Mouse (Mus musculus): ENCODE data around the gene Nol10.

Gene Nol10

DNA sequence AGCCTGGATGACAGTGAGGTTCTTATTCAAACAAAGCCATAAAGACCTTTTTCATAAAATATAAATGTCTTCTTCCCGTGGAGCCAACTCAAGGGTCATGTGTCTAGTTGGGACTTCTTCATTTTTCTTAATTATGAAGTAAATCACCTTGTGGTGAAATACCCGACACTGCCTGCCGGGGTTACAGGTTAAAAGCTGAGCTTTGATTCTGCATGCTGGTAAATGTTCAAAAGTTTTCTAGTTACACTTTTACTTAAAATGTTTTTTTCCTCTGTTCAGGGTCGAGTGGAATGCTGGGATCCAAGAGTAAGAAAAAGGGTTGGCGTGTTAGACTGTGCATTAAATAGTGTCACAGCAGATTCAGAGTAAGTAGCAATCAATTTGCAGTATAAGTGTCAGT, 14.1 kb downstream of the Nol10 start:
- no peak for DNase-seq (ENCODE audit: low spot score in 2 of 2)

DNA sequence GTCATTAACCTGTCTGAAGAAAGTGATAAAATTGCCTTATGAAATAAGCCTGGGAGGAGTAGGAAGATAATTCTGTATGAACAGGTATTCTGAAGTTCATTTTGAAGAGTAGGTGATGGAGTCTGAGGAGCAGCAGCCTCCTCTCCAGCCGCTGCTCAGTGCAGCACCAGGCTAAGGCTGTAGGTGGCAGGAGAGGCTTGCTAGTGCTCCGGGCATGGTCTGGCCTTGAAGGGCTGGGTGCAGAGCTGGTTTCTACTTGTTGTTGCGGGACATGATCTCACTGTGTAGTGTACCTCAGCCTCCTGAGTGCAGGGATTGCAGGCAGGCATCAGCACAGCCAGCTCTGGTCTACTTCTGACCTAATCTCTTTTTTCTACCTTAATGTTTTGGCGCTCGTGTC, 18.7 kb downstream of the Nol10 start:
- DNase-seq (ENCODE audit: low spot score in 2 of 2) = peak; percentile 37 to 58

DNA sequence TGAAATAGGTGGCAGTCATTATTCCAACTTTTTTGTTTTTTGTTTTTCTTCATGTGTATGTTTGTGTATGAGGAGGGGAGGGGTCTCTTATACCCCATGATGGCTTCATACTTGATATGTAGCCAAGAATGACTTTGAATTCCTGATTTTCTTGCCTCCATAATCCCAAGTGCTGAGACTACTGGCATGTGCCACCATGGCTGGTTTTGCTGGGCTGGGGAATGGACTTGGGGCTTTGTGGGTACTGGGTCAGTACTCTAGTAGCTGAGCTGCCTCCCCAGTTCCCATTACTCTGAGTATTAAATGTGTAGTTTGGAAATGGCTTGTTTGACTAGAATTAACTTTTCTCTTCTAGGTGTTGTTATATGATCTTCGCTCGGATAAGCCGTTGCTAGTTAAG, 20.9 kb downstream of the Nol10 start:
- no peak for DNase-seq (ENCODE audit: low spot score in 2 of 2)

DNA sequence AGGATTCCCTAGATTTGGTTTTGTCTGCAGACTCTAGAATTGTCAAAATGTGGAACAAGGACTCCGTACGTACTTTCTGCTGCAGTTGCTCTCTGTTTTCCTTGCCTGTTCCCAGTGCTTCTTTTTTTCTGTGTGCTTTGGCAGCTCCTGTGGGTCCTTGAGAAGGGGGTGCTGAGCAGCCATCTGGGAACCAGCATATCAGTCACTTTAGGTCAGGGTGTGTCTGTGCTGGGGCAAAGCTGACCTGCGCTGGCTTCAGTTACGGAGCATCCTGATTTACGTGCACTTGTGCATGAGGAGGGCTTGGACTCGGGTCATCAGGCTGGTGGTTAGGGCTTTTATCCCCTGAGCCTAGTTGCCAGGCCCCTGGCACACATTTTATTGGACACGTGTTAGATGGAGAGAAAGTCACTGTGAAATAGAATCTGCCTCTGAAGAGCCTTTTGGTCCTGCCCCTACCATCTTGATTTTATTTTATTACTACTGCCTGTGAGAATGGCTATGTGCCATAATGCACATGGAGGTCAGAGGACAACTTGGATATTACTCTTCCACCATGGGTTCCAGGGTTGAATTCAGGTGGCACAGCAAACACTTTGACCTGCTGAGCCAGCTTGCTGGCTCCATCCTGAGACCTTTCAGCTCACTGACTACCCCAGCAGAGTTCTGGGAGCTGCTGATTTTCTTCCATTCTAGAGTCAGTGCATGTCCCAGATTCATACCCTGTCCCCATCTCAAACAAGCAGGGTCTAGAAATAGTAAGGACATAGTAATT, 21.5 kb downstream of the Nol10 start:
- DNase-seq (ENCODE audit: low spot score in 2 of 2) = no peak

DNA sequence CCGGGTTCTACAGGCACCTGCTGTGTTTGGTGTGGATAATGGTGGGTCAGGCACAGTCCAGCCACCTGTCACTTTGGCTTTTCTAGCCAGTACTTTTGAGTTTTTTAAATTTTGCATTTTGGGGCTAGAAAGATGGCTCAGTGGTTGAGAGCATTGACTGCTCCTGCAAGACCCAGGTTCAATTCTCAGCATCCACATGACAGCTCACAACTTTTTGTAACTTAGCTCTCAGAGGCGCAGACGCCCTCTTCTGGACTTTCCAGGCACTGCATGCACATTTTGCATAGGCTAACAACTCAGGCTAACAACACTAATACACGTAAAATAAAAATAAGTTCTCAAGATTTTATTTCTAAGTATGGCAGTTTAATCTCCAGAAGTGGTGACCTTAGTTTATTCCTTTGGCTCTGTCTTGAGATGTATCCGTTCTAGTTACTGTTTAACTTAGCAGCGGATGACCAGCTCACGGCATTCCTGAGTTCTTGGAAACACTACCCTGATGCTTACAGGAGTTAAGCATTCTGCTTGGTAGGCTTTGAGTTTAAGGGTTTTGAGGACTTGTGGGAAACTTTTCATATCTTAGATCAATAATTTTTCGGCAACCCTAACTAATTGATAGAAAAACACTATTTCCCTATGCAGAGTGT, 23.5 kb downstream of the Nol10 start:
- no peak for DNase-seq (ENCODE audit: low spot score in 2 of 2)

DNA sequence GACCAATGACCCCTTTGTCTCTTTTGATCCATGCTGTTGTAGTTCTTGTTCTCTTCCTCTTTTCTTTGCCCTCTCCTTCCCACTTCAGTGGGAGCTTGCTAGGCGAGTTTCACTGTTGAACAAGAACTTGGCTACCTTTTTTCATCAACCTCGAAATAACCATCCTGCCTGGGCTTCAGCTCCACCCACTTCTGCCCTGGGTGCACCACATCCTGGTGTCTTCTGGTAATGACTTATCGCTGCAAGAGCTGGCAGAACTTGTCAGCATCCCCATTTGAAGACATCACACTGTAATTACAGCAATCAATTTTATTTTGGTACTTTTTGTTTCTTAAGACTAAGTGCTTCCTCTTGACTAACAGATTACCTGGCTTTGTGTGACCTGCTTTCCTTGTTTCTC, 24.4 kb downstream of the Nol10 start:
- DNase-seq (ENCODE audit: low spot score in 2 of 2) = no peak

DNA sequence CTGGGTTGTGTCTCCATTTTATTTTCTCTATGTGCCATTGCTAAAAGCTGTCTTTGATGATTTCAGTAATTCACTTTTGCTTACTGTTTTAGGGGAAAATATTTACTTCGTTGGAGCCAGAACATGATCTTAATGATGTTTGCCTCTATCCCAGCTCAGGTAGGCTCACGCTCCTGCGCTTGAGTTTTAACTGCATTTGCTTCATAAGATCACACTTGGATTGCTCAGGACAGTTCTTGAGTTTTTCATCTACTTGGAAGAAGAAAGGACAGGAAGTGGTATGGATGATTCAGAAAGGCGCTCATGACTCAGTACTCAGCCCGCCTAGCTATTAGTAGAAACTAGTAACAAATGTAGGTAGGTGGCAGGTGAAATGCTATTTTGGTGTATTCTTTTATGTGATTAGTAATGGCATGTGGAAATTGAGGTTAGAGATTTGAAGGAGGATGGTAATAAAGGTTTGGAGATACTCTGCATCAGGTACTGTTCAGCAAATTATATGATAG, 25.3 kb downstream of the Nol10 start:
- no peak for DNase-seq (ENCODE audit: low spot score in 2 of 2)

DNA sequence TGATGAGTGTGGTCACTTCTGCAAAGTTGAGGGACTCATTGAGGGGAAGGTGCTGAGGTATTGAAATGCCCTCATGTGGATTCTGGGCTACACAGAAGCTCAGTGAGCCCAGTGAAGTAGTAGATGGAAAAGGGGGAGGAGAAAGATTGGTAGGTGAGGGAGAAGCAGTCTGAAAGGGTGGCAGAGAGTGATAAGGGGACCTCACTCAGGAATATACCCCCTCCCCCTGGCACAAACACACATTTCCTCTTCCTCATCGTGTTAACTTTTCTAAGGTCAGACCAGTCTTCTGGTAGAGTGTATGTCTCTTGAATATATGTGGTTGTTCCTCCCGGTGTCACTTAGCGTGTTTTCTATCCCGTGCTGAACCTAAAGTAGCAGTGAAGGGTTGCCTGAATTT, 27.0 kb downstream of the Nol10 start:
- no peak for DNase-seq (ENCODE audit: low spot score in 2 of 2)

DNA sequence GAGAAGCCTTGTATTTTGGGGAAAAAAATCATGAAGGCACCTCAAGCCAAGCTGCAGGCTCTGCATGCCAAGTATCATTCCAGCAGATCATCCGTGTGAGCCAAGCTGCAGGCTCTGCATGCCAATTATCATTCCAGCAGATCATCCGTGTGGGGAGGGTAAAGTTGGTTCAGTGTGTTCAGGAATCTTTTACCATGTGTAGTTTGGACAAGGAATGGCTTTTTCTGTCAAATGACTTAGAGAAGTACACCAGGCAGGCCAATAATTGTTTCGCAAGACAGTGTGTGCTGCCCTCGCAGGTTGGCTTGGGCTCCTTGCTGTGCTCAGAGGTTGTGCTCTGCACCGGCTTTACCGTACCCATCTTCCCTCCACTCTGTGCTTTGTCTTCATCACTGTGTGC, 28.3 kb downstream of the Nol10 start:
- no peak for DNase-seq (ENCODE audit: low spot score in 2 of 2)

DNA sequence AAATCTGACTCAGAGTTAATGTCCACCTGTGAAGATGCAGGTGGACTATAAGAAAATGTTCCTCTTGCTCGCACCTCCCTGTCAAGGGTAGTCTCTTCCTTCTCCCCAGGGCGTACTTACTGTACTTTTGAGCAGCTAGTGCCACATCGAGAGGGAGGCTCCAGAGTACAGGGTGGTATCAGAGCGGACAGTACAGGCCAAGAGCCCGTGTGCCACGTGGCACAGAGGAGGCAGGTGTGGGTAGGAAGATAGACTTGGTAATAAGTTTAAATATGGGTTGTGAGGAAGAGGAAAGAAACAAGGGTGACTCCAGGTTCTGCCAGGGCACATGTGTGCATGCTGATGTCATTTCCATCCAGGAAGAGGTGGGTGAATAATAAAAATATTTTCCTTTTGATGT, 32.7 kb downstream of the Nol10 start:
- DNase-seq (ENCODE audit: low spot score in 2 of 2) = no peak

DNA sequence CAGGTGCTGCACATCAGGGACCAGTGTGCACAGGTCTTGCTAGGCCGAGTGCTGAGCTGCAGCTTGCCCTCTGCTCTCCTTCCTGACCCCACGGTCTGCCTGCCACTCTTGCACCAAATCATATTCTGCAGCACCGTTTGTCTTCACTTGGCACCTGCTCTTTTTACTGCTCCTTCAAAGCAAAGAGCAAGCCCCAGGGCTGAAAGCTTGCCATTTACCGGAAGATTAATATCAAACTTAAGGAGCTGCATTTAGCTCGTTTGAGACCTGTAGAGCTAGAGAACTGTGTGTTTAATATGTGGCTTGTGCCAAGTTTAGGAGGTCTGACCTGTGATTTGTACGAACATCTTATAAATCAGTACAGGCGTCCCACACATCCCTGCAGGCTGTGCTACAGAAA, 34.5 kb downstream of the Nol10 start:
- no peak for DNase-seq (ENCODE audit: low spot score in 2 of 2)

DNA sequence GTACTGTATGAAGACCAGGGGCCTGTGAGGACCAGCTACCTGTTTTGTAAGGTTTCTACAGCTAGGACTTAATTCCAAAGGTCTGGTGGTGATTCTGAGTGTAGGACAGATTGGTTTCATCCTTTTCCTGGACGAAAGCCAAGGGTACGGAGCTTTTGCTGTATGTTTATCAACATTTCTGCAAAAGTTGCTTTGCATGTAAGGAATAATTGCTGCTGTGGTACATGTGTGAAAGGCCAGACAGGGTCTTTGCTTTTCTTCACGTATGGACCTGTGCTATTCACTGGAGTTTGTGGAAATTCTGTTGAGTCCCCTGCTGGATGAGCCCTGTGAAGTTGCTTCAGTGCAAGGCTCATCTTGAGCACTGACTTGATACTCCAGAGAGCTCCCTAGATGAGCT, 38.6 kb downstream of the Nol10 start:
- DNase-seq (ENCODE audit: low spot score in 2 of 2) = no peak

DNA sequence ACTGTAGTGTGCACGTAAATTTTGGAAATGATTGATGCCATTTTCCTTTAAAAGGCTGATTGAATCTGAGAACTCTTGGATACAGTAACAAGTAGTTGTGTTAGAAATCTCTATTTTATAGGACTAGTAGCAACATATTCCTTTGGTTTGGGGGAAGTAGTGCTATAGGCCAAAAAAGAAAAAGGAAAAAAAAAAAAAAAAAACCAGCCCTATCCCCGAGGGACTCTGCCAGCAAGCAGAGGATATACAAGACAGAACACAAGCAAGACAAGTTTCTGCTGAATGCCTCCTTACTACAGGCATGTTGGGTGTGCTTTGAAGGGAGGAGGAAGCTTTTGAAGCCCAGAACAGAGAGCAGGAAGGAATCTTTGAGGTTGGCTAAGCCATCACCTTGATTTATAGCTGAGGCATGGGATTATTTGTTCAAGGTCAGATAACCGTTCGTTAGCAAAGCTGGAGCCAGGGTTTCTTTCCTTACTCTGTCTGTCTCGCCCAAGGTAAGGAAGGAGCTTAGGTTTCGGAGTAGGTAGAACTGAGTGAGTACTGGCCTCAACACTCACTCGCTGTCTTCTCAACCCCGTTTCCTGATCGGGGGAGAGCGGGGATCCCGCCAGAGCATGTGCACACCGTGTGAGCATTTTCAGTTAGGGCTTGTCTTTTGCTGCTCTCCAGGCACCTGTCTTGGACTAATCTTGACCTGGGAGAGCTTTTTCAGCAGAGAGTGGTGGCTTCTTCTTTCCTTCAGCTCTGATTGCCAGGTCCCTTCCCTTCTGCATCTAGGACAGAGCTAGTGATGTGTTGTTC, 39.3 kb downstream of the Nol10 start:
- DNase-seq (ENCODE audit: low spot score in 2 of 2) = no peak

DNA sequence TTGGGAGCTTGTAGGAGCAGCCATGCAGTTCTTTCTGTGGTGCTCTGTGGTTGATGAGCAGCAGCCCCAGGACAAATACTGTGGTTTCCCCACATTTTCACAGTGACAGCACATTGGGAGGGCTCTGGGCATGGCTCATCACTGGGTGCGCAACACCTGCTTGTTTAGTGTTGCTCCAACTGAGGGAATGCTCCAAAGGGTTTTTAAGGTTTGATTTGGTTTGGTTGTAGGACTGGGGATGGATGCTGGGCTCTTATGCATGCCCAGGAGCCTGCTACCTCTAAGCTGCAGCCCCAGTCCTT, 39.8 kb downstream of the Nol10 start:
- DNase-seq (ENCODE audit: low spot score in 2 of 2) = no peak

DNA sequence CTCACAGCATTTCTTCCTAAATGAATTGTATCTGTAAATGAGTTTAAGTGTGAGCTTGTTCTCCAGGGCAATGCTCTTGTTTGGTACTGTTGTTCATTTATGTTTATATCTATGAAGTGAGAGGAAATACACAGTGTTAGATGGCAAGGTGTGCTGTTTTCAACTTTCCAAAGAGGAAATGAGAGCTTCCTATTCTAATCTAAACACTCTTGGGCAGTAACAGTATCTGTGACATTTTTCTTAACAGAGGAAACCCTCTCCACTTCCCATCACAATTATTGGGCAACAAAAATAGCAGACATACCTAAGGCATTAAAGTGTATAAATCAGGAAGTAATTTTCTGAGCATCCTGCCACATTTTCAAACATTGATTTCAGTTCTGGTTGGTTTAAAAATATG, 41.8 kb downstream of the Nol10 start:
- no peak for DNase-seq (ENCODE audit: low spot score in 2 of 2)

DNA sequence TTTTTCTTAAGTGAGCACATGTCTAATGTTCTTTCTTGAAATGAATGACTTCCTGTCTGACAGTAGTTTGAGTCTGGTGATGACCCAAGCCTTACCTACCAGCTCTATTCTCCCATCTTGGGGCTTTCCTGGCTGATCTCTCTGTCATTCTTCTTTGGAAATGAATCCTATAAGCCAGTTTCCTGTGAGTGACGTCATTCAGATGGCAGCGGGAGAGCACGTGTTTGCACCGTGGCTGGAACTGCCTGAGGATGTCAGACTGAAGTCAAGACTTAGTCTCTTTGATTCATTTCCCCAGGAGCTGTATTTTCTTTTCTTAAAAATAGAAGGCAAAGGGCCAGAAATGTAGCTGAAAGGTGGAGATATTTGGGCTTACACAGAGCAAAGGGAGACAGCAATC, 42.3 kb downstream of the Nol10 start:
- no peak for DNase-seq (ENCODE audit: low spot score in 2 of 2)

DNA sequence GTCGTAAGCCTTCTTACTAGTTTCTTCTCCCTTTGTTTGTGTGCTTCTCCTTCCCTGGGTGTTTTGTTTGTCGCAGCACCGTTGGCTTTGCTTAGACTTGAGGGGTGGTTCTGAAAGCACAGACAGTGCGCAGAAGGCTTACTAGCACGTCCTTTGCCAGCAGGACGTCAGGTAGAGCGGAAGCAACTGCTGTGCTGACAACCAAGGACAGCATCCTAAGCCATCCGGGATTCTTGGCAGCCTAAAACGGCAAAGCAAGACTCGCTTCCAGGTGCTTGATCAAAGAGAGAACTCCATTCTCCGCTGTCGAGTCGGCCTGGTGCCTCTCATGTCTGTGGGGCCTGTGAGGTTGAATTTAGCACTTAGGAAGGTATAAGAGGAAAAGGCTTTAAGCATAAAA, 44.9 kb downstream of the Nol10 start:
- DNase-seq (ENCODE audit: low spot score in 2 of 2) = no peak

DNA sequence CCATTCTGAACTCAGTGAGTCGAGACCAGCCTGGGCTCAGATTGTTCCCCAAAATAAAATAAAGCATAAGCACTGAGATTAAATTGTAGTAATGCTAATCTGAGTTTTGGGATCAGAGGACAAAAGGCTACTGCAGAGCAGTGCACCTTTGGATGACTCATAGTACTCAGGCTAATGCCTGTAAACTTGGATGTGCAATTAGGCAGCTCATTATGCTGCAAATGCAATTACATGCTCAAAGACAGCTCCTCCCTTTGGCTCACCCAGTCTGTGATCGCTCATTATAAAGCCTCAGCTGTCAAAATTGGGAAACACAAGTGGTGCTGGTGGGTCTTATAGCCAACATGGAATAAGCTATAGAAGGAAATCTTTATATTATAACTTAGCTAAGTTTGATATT, 48.9 kb downstream of the Nol10 start:
- DNase-seq (ENCODE audit: low spot score in 2 of 2) = no peak

DNA sequence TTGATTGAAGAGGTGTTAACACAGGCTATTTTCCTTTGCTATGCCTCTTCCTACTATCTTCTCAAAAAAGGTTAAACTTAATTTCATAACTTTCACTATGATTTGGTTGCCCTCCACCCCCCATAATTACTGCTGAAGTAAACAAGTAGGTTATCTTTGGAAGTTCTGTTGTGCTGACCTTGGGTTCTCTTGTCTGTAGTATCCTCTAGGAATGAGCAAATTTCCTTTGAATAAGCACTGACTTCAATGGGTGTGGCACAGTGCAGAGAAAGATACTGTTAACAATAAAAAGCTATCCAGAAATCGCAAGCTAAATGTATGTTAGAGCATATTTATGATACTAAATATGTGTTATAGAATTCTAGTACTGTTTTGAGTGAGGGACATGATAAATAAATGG, 53.2 kb downstream of the Nol10 start:
- no peak for DNase-seq (ENCODE audit: low spot score in 2 of 2)

DNA sequence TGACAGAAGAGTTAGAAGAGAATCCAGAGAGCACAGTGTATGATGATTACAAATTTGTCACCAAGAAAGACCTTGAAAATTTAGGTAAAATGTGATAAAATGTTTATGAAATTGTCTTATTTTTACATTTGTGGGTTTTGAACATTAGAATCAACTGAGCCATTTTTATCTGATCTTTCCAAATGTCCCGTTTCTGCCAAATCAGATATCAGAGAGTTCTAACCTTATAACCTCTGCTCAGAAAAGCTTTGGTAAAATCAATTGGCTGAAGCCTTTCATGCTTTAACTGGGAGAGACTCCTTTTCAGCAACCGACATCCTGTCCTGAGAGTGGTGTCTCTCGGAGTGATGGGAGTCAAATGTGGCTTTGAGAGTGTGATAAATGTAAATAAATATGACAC, 53.9 kb downstream of the Nol10 start:
- DNase-seq (ENCODE audit: low spot score in 2 of 2) = no peak

DNA sequence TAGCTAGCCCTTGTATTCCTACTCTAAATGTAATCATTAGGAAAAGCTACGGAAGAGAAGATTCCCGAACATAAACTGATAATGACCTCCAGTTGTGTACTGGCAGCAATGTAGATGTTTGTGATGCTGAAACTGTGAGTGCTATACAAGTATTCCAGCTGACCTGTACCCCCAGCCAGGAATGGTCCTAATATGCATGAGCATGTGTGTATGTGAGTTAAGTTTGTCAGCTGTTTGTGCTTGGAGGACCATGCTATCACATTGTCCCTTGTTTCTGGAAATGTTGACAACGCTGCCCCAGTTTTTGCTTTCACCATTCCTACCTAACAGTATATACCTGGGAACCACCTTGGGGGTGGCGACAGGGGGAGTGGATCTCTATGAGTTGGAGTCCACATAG, 55.7 kb downstream of the Nol10 start:
- DNase-seq (ENCODE audit: low spot score in 2 of 2) = no peak

DNA sequence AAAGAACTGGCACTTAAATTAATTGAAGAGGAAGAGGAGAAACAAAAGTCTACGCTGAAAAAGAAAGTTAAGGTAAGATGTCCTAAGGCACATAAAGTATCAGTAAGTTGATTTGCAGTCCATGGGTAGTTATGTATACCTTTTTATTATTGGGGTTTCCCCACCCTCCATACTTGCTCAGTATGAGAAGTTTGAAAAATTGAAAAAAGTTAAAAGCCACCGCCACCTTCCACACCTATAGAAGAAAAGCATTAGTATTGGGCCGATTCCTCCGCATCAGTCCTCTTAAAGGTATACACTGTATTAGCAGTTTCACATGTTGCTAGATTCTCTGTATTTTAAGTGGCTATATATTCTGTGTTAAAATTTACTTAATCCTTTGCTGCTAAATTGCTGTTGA, 58.6 kb downstream of the Nol10 start:
- no peak for DNase-seq (ENCODE audit: low spot score in 2 of 2)

DNA sequence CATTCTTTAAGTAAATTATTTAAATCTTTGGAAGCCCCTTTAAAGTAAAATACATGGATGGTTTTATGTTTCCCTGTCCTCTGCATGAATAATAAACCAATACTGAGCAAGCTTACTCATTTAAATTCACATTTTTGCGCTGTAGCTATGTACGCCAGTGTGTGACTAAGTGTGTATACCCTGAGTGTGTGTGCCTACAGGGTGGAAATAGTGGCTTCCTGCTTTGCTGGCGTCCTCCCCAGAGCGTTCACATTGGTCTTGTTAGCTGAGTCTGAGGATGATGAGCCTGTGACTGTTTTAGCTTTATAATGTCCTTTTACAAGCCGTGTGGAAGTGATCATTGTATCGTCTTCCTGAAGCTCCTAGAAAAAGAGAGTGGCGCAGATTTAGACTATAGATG, 60.1 kb downstream of the Nol10 start:
- DNase-seq (ENCODE audit: low spot score in 2 of 2) = no peak
